Mouse (Mus musculus): ENCODE measurements around the gene Tanc1. TPM values are rescaled to one million over a fixed set of nuclear protein-coding genes. Genes with fewer than 3 reads are reported as not detected.

Tanc1 gene
- total RNA-seq, 2 experiments from 2014 or later = 3.3 to 3.4 TPM

- no peak for ATAC-seq (replicated peaks; ENCODE audit: low FRiP score, poor library complexity, severe bottlenecking)
These were observed 133.6 kb downstream of the Tanc1 start for GRCm38 (mm10) chr2:59745428-59745827.

DNA sequence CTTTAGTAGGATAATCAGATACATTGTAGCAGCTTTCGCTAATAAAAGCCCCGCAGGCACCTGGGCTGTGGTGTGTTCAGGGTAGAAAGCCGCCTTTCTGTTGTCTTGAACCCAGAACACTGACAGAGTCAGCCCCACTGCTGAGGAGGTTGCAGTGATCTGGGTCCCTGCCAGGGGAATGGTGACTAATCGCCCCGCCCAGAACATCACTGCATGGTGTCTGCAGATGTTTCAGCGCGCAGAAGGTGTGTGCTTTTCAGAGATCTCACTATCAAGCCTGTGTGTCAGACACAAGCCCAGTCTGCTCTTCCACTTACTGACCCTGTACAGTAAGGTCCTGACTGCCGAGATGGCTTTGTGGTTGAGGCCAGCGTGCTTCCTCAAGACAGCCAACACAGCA lies 134.2 kb downstream of the Tanc1 start:
- no peak for ATAC-seq (replicated peaks; ENCODE audit: low FRiP score, poor library complexity, severe bottlenecking)

DNA sequence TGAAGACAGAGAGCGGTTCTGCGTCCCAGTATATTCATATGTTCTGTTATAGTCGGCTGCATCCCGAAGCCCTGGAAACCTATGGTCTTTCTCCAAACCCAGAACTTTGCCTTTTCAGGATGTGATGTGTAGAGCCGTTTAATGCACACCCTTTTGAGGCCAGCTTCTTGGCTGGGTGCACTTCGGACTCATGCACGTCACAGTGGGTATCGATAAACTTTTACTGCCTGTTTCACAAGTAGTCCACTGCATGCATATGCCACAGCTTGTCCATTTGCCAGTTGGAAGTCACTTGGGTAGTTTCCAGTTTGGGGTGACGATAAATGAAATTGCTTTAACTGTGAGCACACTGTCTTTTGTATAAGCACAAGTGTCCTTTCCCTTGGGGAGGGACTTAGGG lies 135.9 kb downstream of the Tanc1 start:
- no peak for ATAC-seq (replicated peaks; ENCODE audit: low FRiP score, poor library complexity, severe bottlenecking)

DNA sequence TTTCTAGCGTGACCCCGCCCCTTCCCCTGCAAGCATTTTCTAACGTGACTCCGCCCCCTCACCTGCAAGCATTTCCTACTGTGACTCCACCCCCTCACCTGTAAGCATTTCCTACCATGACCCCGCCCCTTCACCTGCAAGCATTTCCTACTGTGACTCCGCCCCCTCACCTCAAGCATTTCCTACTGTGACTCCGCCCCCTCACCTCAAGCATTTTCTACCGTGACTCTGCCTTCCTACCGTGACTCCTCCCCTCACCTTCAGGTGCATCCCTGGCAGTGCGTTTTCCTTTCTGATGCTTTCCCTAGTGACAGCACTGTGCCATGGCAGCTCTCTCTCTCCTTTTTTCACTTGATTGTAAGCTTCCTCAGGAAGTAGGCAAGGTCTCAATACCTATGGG lies 137.5 kb downstream of the Tanc1 start:
- ATAC-seq (replicated peaks; ENCODE audit: low FRiP score, poor library complexity, severe bottlenecking) = no peak

DNA sequence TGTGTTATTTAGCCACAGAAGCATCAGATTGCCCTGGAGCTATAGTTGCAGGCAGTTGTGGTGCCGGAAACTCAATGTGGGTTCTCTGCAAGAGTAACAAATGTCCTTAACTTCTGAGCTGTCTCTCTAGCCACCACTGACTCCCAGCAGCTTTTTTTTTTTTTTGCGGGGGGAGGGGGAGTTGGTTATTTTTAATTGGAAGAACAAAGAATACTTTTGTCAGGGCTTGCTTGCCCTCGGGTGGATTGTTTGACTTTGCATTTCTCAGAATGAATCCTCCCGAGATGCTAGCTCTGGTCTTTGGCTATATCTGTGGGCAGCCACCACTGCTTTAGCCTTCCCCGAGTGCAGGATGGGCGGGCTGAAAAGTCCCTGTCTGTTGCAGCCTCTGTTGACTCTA lies 139.3 kb downstream of the Tanc1 start:
- no peak for ATAC-seq (replicated peaks; ENCODE audit: low FRiP score, poor library complexity, severe bottlenecking)

GRCm38 (mm10) chr2:59752148-59752547 lies 140.3 kb downstream of the Tanc1 start:
- no peak for ATAC-seq (replicated peaks; ENCODE audit: low FRiP score, poor library complexity, severe bottlenecking)

DNA sequence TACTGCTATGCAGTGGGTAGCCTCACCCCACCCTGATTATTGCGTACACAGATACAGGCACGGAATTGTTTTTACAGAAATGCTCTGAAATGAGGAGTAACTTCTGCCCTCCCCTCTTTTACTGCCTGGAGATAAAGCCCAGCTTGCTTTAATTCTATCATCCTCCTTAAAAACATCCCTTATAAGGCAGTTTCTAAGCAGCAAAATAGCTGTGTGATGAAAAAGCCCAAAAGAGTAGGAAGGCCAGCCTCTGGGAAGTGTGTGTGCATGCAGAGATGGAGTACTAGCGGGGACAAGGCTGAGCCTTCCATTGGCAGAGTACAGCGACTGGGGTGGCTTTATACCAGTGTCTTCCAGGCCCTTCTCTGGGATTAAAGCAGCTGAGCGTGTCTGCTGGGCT lies 140.9 kb downstream of the Tanc1 start:
- ATAC-seq (replicated peaks; ENCODE audit: low FRiP score, poor library complexity, severe bottlenecking) = no peak

DNA sequence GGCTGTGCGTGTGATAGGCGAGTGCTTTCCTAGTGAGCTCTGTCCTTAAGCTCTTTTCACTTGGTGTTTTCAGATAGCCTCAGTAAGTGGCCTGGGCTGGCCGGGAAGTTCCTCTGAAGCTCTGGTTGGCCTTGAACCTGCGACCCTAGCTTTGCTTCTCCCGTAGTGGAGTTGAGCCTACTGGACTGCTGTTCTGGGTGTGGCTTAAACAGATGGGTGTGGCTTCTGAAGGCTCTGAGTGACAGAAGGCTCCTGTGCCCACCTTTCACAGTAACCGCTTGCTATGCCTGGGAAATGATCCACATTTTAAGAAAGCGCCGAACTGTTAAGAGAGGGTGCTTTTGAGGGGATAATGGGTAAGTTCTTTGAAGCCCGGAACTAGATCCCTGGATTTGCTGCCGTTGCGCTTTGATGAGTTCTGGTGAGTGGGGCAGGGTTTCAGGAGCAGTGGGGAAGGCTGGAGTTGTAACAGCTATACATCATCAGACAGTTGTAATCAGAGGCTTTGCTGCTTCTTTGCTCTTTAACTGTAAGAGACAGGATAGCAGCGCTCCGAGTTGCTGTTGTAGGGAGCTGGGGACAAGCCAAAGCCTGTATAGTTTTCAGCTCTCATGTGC lies 144.4 kb downstream of the Tanc1 start:
- no peak for ATAC-seq (replicated peaks; ENCODE audit: low FRiP score, poor library complexity, severe bottlenecking)

- no peak for ATAC-seq (replicated peaks; ENCODE audit: low FRiP score, poor library complexity, severe bottlenecking)
These were observed 145.2 kb downstream of the Tanc1 start for GRCm38 (mm10) chr2:59757015-59757414.

DNA sequence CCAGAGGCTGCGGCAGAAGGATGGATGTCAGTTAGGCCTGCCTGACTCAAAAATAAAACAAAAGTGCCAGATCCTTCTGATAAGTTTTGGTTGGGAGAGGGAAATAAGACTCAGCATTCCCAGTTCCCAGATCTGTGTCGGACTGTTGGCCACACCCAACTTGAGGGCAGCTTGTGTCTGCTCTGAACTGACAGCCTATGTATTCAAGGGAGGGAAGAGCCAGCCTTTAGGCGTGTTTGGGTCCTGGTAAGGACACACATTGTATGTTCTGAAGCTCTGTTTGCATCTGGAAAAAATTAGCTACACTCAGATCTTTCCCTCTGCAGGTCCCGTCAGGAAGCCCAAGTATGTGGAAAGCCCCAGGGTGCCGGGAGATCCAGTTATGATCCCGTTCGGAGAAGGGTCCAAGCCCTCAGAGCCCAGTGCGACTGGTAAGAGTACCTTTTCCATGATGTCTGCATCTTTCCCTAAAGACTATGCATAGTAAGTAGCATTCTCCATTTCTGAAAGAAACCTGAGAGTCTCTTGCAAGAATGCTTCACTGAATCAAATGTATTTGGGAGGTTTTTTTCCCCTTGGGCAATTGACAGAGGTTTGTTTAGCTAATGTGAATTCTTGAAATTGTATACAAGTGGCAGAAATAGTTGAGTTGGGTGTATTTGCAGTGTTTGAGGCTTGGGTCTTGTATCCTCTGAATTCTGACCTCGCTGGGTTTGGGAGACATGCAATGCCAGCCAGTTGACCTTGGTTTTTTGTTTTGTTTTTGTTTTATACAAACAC lies 146.5 kb downstream of the Tanc1 start:
- ATAC-seq (replicated peaks; ENCODE audit: low FRiP score, poor library complexity, severe bottlenecking) = no peak

DNA sequence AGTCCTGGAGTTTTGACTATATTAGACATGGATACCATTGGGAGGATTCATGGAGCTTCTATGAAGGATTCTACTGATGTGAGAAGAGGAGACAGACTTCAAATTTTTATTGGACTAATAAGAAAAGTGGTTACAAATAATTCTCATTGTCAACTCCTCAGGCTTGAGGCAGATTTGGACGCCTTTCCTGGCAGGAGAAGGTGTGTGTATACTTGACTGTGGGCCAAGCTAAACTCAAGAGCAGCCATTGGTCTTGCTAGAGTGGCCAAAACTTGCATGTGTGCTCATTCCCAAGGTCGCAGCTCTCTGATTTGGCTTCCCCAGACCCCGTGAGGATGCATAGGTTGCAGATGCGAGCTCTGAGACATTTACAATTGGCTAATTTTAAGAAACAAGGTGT lies 148.9 kb downstream of the Tanc1 start:
- ATAC-seq (replicated peaks; ENCODE audit: low FRiP score, poor library complexity, severe bottlenecking) = no peak

DNA sequence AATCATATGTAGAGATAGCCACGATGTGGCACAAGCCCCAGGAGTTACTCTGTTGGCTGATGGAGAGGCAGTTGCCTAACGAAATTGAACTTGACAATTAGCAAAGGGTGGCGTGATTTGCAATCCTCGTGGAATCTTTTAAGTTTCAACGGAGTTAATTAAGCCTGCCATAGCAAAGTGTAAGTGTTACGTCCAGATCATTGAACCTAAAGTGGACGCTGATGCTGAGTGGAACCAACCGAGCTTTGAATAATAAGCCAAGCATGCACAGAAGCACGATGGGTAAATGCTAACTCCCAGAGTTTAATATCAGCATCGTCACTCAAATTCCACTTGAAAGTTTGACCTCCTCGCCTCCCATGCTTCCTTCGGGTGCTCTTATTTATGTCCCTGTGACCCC lies 149.3 kb downstream of the Tanc1 start:
- ATAC-seq (replicated peaks; ENCODE audit: low FRiP score, poor library complexity, severe bottlenecking) = no peak

DNA sequence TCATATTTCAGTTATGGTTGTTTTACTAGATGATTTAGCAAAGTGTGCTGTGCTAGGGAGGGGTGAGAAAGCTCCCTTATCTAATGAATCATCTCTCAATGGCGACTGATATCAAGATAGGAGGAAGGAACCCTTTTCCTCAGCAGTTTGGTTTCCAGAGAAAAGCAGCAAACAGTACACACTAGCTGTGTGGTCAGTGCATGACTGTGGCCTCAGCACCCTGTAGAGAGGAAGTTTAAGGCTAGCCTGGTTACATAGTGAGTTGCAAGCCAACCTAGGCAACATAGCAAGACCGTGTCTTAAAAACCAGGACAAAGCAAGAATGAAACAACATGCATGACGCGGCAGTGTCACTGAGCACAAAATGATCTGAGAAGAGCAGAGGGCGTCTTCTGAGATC lies 150.4 kb downstream of the Tanc1 start:
- ATAC-seq (replicated peaks; ENCODE audit: low FRiP score, poor library complexity, severe bottlenecking) = no peak

DNA sequence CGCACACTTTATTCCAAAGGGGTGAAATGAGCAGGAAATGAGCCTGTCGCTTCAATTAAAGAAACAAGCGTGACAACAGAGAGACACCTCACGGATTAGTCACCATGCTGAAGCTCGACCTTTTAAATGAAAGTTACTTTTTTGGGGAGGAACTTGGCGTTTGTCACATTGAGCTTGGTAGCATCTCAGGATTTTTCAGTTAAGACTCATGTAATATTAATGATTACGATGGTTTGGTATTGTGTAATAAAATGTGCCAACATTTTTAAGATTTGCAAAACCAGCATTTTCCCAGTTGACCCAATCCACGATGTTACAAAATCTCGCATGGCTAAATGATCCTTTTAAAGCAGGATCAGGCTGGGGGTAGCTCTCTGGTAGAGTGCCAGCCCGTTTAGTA lies 153.8 kb downstream of the Tanc1 start:
- ATAC-seq (replicated peaks; ENCODE audit: low FRiP score, poor library complexity, severe bottlenecking) = no peak

DNA sequence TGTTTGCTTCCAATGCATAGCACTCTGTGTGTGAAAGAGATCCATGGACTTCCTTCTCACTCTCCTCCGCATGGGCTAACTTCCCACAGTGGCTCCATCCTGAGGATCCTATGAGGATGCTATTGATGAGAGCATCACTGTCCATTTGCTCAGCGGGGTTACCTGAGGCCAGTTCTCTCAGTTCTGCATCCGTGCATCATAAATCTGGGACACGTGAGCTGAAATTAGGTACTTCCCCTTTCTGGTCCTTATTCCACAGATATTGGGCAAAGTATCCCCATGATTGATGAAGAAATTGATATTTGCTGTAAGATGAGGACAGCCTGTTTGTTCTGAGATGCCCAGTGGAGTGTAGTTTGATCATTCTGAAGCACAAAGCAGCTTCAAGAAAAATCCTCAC lies 156.1 kb downstream of the Tanc1 start:
- ATAC-seq (replicated peaks; ENCODE audit: low FRiP score, poor library complexity, severe bottlenecking) = no peak

- no peak for ATAC-seq (replicated peaks; ENCODE audit: low FRiP score, poor library complexity, severe bottlenecking)
These were observed 157.0 kb downstream of the Tanc1 start for GRCm38 (mm10) chr2:59768661-59769384.

DNA sequence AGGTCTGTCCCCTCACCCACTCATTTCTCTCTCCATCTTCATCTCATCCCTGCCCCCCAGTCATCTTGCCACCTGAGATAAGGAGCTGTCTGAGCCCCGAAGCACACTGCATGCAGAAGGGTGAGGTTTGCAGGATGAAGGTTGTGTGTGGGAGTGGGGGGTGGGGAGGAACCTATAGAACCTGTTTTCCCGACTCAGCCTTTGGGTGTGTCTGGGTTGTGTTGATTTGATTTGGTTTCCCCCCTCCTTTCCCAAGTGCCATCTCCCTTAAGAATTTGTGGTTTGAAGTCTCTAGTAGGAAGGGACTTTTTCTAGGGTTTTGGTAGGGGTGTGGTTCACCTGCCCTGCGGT lies 157.5 kb downstream of the Tanc1 start:
- no peak for ATAC-seq (replicated peaks; ENCODE audit: low FRiP score, poor library complexity, severe bottlenecking)

DNA sequence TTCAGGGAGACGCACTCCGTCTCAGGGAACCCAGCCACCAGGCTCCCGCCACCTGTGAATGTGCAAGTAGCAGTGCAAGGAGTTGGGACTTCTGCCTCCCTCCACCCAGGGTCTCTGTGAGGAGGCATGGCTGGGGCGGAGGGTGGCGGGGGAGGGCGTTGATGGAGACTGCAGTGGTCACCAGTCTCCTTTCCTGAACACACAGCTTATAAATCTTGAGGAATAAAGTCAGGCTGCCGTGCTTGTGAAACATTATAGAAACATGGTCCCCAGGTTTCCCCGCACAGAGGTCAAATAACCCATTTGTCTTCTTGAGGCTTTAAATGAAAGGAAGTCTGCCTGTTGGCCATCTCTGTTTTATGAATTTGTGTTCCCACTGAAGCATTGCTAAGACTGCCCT lies 159.9 kb downstream of the Tanc1 start:
- ATAC-seq (replicated peaks; ENCODE audit: low FRiP score, poor library complexity, severe bottlenecking) = no peak

DNA sequence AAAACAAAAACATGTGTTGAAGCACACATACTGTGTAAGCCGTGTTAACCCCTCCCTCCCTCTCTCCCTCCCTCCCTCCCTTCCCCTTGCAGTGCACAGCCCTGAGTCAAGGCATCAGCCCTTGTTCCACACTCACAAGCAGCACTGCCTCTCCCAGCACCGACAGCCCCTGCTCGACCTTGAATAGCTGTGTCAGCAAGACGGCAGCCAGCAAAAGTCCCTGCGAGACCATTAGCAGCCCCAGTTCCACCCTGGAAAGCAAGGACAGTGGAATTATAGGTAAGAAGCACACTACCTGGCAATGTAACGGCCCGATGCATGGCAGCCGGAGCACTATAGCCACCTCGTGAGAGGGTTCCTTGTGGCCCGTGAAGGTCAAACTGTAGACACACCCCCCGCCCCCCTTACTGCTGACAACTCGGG lies 160.4 kb downstream of the Tanc1 start:
- ATAC-seq (replicated peaks; ENCODE audit: low FRiP score, poor library complexity, severe bottlenecking) = no peak

GRCm38 (mm10) chr2:59774374-59774773 lies 162.5 kb downstream of the Tanc1 start:
- ATAC-seq (replicated peaks; ENCODE audit: low FRiP score, poor library complexity, severe bottlenecking) = no peak

- ATAC-seq (replicated peaks; ENCODE audit: low FRiP score, poor library complexity, severe bottlenecking) = no peak
These were observed 163.3 kb downstream of the Tanc1 start for GRCm38 (mm10) chr2:59775148-59775547.
